Mouse (Mus musculus) limb, embryonic 12.5 days (tissue): ENCODE measurements around the gene Doc2a. TPM values are rescaled to one million over a fixed set of nuclear protein-coding genes. Genes with fewer than 3 reads are reported as not detected.

Experiments used
- ATAC-seq: fragments of 200-750 bp; cut with Nextera tagmentation; 2 replicates; pipeline ENCODE4 v1.8.0; 2017; ENCODE audit warnings: low read depth, moderate TSS enrichment; ENCODE audit not compliant: insufficient number of reproducible peaks, insufficient read depth, low FRiP score, low TSS enrichment
- H3K27ac ChIP-seq: fragments of 300-500 bp; sonication (generic); 2 replicates; pipeline ENCODE4 v1.5.1; 2016; ENCODE audit warnings: mild to moderate bottlenecking, moderate library complexity
- H3K27me3 ChIP-seq: fragments of 300-500 bp; sonication (generic); 2 replicates; pipeline ENCODE4 v1.6.1; 2016; ENCODE audit warnings: mild to moderate bottlenecking, moderate library complexity
- H3K36me3 ChIP-seq: fragments of 300-500 bp; sonication (generic); 2 replicates; pipeline ENCODE4 v1.6.1; 2016; ENCODE audit warnings: mild to moderate bottlenecking, moderate library complexity
- H3K4me1 ChIP-seq: fragments of 300-500 bp; sonication (generic); replicated peaks from 2 replicates; pipeline ENCODE4 v1.6.1; 2016
- H3K4me2 ChIP-seq: fragments of 300-500 bp; sonication (generic); 2 replicates; pipeline ENCODE4 v1.6.1; 2016; ENCODE audit warnings: mild to moderate bottlenecking, moderate library complexity
- H3K4me3 ChIP-seq: fragments of 300-500 bp; sonication (generic); replicated peaks from 2 replicates; pipeline ENCODE4 v1.5.1; 2016; ENCODE audit warnings: mild to moderate bottlenecking
- H3K9ac ChIP-seq: fragments of 300-500 bp; sonication (generic); replicated peaks from 2 replicates; pipeline ENCODE4 v1.6.1; 2016; ENCODE audit warnings: mild to moderate bottlenecking, moderate library complexity
- H3K9me3 ChIP-seq: fragments of 300-500 bp; sonication (generic); 2 replicates; pipeline ENCODE4 v1.6.1; 2016; ENCODE audit warnings: mild to moderate bottlenecking, moderate library complexity
- WGBS: fragments of 180-500 bp; shearing (Covaris S2); methylation state at CpG from one replicate; pipeline ENCODE4 v1.1.7; 2016; 5-methylcytosine and 5-hydroxymethylcytosine counted together
- polyA plus RNA-seq: library from polyadenylated mRNA; unstranded; fragments of >200 nt; fragmentation: Nextera tagmentation; extraction: Ambion mirVana; gene quantifications from 2 replicates; pipeline ENCODE4 v1.2.1, GENCODE M21; 2016

Gene Doc2a
- polyA plus RNA-seq, 1 experiment from 2014 or later, result 2.3 TPM

- Histone ChIP-seq H3K9ac (peak overlapping the region; percentile 81; the same call in 1 of the 2 replicates), H3K4me2 (peak overlapping the region; percentile 85), H3K4me1 (peaks cover 24% of the 10 kb centered on the region), H3K9me3 (no peaks in the 10 kb centered on the region), H3K27me3 (no peaks in the 10 kb centered on the region), H3K27ac (no peak overlapping the region), H3K4me3 (no peak overlapping the region), H3K36me3 (peaks cover 38% of the 10 kb centered on the region)
- no peak for ATAC-seq
- WGBS, result 72% methylated on average over 4 of the region's 4 CpGs
These were observed 39.8 kb upstream of the Doc2a start for GRCm38 (mm10) chr7:126807405-126807804.

- 0% methylated on average over 43 of the region's 43 CpGs for WGBS
- Histone ChIP-seq H3K27ac (peak overlapping the region; percentile 85), H3K4me1 (peaks cover 24% of the 10 kb centered on the region)
These were observed 38.3 kb upstream of the Doc2a start for GRCm38 (mm10) chr7:126808703-126809455.

GRCm38 (mm10) chr7:126809723-126810369, 37.4 kb upstream of the Doc2a start:
- Histone ChIP-seq H3K36me3 (peaks cover 15% of the 10 kb centered on the region), H3K9ac (no peak overlapping the region), H3K4me2 (peak overlapping the region; percentile 85), H3K27me3 (peaks cover 9% of the 10 kb centered on the region; the same call in 1 of the 2 replicates), H3K4me1 (peaks cover 24% of the 10 kb centered on the region), H3K4me3 (0 out of 2 replicates have a peak overlapping the region, but pooled peaks have one; percentile 72), H3K27ac (no peak overlapping the region), H3K9me3 (no peaks in the 10 kb centered on the region)
- WGBS, result 64% methylated on average over 5 of the region's 5 CpGs
- no peak for ATAC-seq

More at GRCm38 (mm10) chr7:126808703-126809455, 38.3 kb upstream of the Doc2a start:
- H3K9me3 ChIP-seq, result no peaks in the 10 kb centered on the region
- H3K9ac ChIP-seq, result peak overlapping the region; percentile 81
- H3K36me3 ChIP-seq, result peaks cover 23% of the 10 kb centered on the region
- peak; percentile 90 for ATAC-seq
- H3K4me3 ChIP-seq, result peak overlapping the region; percentile 72
- peak overlapping the region; percentile 85 for H3K4me2 ChIP-seq
- peaks cover 7% of the 10 kb centered on the region; the same call in 1 of the 2 replicates for H3K27me3 ChIP-seq

- Histone ChIP-seq H3K27ac (no peak overlapping the region), H3K9ac (no peak overlapping the region), H3K36me3 (no peaks in the 10 kb centered on the region), H3K9me3 (no peaks in the 10 kb centered on the region), H3K4me3 (no peak overlapping the region), H3K4me1 (no peaks in the 10 kb centered on the region), H3K4me2 (no peak overlapping the region), H3K27me3 (peaks cover 9% of the 10 kb centered on the region; the same call in 1 of the 2 replicates)
- no peak for ATAC-seq
- WGBS, result 73% methylated on average over 8 of the region's 8 CpGs
These were observed 31.4 kb upstream of the Doc2a start for GRCm38 (mm10) chr7:126815726-126816222.

- H3K36me3 ChIP-seq, result no peaks in the 10 kb centered on the region
- WGBS, result 82% methylated on average over 8 of the region's 8 CpGs
- no peak overlapping the region for H3K4me2 ChIP-seq
- ATAC-seq, result no peak
- H3K4me1 ChIP-seq, result no peaks in the 10 kb centered on the region
- H3K9me3 ChIP-seq, result no peaks in the 10 kb centered on the region
- H3K27me3 ChIP-seq, result peaks cover 9% of the 10 kb centered on the region; the same call in 1 of the 2 replicates
- H3K4me3 ChIP-seq, result no peak overlapping the region
- no peak overlapping the region for H3K27ac ChIP-seq
- H3K9ac ChIP-seq, result no peak overlapping the region
These were observed 30.7 kb upstream of the Doc2a start for GRCm38 (mm10) chr7:126816494-126816893.

GRCm38 (mm10) chr7:126817595-126817994, 29.6 kb upstream of the Doc2a start:
- Histone ChIP-seq H3K9me3 (no peaks in the 10 kb centered on the region), H3K4me2 (no peak overlapping the region), H3K4me1 (0 out of 2 replicates have a peak, but pooled peaks cover under 1% of the 10 kb centered on the region), H3K27ac (no peak overlapping the region), H3K36me3 (no peaks in the 10 kb centered on the region), H3K4me3 (no peak overlapping the region), H3K9ac (no peak overlapping the region), H3K27me3 (peaks cover 16% of the 10 kb centered on the region)
- WGBS, result 88% methylated on average over 7 of the region's 7 CpGs
- ATAC-seq, result no peak

GRCm38 (mm10) chr7:126818818-126819217, 28.4 kb upstream of the Doc2a start:
- no peak for ATAC-seq
- Histone ChIP-seq H3K9ac (no peak overlapping the region), H3K36me3 (no peaks in the 10 kb centered on the region), H3K9me3 (no peaks in the 10 kb centered on the region), H3K4me2 (no peak overlapping the region), H3K27me3 (peaks cover 22% of the 10 kb centered on the region), H3K4me1 (peaks cover 11% of the 10 kb centered on the region), H3K4me3 (no peak overlapping the region), H3K27ac (no peak overlapping the region)
- 29% methylated on average over 1 of the region's 1 CpGs for whole genome bisulfite sequencing

GRCm38 (mm10) chr7:126821835-126822511, 25.2 kb upstream of the Doc2a start:
- H3K4me1 ChIP-seq, result peaks cover 11% of the 10 kb centered on the region
- no peaks in the 10 kb centered on the region for H3K9me3 ChIP-seq
- no peak overlapping the region for H3K4me3 ChIP-seq
- H3K4me2 ChIP-seq, result no peak overlapping the region
- H3K9ac ChIP-seq, result no peak overlapping the region
- H3K27ac ChIP-seq, result no peak overlapping the region
- H3K36me3 ChIP-seq, result no peaks in the 10 kb centered on the region
- no peak for ATAC-seq
- 19% methylated on average over 7 of the region's 7 CpGs for WGBS
- H3K27me3 ChIP-seq, result peaks cover 45% of the 10 kb centered on the region

GRCm38 (mm10) chr7:126822741-126823140, 24.5 kb upstream of the Doc2a start:
- H3K27ac ChIP-seq, result no peak overlapping the region
- no peak overlapping the region for H3K9ac ChIP-seq
- no peaks in the 10 kb centered on the region for H3K9me3 ChIP-seq
- ATAC-seq, result no peak
- peaks cover 11% of the 10 kb centered on the region for H3K4me1 ChIP-seq
- no peaks in the 10 kb centered on the region for H3K36me3 ChIP-seq
- peak overlapping the region; percentile 56 for H3K4me2 ChIP-seq
- 0 out of 2 replicates have a peak overlapping the region, but pooled peaks have one; percentile 33 for H3K4me3 ChIP-seq
- peaks cover 45% of the 10 kb centered on the region for H3K27me3 ChIP-seq
- 7% methylated on average over 9 of the region's 9 CpGs for WGBS

GRCm38 (mm10) chr7:126823202-126823711, 24.0 kb upstream of the Doc2a start:
- H3K27ac ChIP-seq, result no peak overlapping the region
- H3K9ac ChIP-seq, result peak overlapping the region; percentile 45; the same call in 1 of the 2 replicates
- no peaks in the 10 kb centered on the region for H3K36me3 ChIP-seq
- peak overlapping the region; percentile 33 for H3K4me3 ChIP-seq
- 0% methylated on average over 7 of the region's 19 CpGs for WGBS
- peaks cover 11% of the 10 kb centered on the region for H3K4me1 ChIP-seq
- ATAC-seq, result no peak
- peaks cover 45% of the 10 kb centered on the region for H3K27me3 ChIP-seq
- H3K4me2 ChIP-seq, result peak overlapping the region; percentile 56
- H3K9me3 ChIP-seq, result no peaks in the 10 kb centered on the region
